Mouse (Mus musculus): ENCODE data around the gene Fdx1l. TPM values are rescaled to one million over a fixed set of nuclear protein-coding genes. Genes with fewer than 3 reads are reported as not detected.

The Fdx1l gene
- polyA plus RNA-seq, 1 experiment from 2014 or later: 44.7 TPM

DNA sequence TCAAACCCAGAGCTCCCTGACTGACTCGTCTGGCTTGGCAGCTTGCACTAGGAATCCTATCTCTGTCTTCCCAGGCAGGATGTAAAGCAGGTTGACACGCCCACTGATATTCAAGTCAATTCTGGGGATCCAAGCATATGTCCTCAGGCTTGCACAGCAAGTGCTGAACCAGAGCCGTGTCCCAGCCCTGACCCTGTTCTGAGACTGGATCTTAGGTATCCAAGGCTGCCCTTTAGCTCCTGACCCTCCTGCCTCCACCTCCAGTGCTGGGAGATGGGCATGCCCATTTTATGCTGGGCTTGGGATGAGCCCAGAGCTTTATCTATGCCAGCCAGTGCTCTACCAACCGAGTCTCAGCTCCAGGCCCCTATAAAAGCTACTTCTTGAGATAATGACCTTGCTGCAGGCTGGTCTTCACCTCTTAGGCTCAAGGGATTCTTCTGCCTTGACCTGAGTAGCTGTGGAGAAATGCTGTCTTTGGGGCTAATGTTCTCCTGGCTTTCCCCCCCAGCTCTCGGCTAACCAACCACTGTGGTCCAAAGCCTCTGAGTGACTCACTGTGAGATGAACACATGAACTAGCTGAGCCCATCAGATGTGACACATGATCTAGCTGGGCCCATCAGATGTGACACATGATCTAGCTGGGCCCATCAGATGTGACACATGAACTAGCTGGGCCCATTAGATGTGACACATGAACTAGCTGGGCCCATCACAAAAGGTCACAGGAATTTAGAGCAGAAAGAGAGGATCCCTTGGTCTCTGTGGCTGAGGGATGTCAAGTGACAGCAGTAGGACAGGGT lies 32.5 kb upstream of the Fdx1l start:
- Histone ChIP-seq H3K9me3 (replicated peaks; ENCODE audit: control insufficient read depth, low read length) (no peaks in the 10 kb centered on the region), H3K4me3 (ENCODE audit: low read depth, low read length) (no peak overlapping the region), H3K4me2 (ENCODE audit: low read depth, low read length) (no peak overlapping the region), H3K9ac (replicated peaks; ENCODE audit: low read length) (no peak overlapping the region), H3K36me3 (replicated peaks; ENCODE audit: control insufficient read depth, insufficient read depth, low read depth, low read length) (no peaks in the 10 kb centered on the region), H3K27me3 (ENCODE audit: control insufficient read depth, insufficient read depth, low read length) (no peaks in the 10 kb centered on the region), H3K27ac (replicated peaks; ENCODE audit: low read depth, low read length) (no peak overlapping the region), H3K4me1 (ENCODE audit: control insufficient read depth, insufficient read depth, low read length) (no peaks in the 10 kb centered on the region)
- 78% methylated on average over 5 of the region's 5 CpGs for WGBS
- DNase-seq (ENCODE audit: low spot score) (no peak), ATAC-seq (replicated peaks; ENCODE audit: insufficient number of reproducible peaks, low FRiP score, low TSS enrichment, low read depth) (no peak)

DNA sequence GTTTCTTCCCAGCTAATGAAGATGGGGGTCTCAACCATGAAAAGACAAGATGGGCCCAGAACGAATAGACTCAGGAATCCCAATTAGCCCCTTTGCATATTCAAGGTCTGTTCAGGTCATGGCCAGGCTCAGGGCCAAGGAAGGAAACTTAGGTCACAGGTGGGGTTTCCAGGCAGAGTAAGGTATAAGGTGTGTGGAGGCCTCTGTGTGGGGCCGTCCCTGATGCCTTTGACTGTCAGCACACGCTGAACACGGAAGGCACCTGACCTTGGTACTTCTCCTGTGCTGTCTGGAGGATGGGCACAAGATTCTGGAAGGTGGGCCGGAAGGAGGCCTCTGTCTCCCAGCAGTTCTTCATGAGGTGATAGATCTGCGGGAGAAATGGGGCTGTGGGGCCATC lies 31.4 kb upstream of the Fdx1l start:
- no peaks in the 10 kb centered on the region for H3K27me3 ChIP-seq (ENCODE audit: control insufficient read depth, insufficient read depth, low read length)
- ATAC-seq (replicated peaks; ENCODE audit: insufficient number of reproducible peaks, low FRiP score, low TSS enrichment, low read depth): no peak
- WGBS: 87% methylated on average over 6 of the region's 6 CpGs
- H3K9me3 ChIP-seq (replicated peaks; ENCODE audit: control insufficient read depth, low read length): no peaks in the 10 kb centered on the region
- no peaks in the 10 kb centered on the region for H3K4me1 ChIP-seq (ENCODE audit: control insufficient read depth, insufficient read depth, low read length)
- no peaks in the 10 kb centered on the region for H3K36me3 ChIP-seq (replicated peaks; ENCODE audit: control insufficient read depth, insufficient read depth, low read depth, low read length)
- no peak overlapping the region for H3K9ac ChIP-seq (replicated peaks; ENCODE audit: low read length)
- no peak for DNase-seq (ENCODE audit: low spot score)
- H3K27ac ChIP-seq (replicated peaks; ENCODE audit: low read depth, low read length): no peak overlapping the region
- H3K4me3 ChIP-seq (ENCODE audit: low read depth, low read length): no peak overlapping the region
- no peak overlapping the region for H3K4me2 ChIP-seq (ENCODE audit: low read depth, low read length)

DNA sequence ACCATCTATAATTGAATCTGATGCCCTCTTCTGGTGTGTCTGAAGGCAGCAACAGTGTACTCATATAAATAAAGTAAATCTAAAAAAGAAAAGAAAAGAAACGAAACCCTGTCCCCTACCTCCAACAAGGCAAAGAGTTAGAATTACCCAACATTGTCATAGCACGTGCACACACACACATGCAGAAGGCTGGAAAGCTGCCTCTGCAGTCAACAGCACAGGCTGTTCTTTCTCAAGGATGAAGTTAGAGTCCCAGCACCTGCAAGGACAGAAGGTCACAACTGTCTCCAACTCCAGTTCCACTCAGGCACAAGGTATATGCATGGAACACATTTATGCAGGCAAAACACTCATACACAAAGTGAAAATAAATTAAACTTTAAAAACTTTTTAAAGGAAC lies 28.7 kb upstream of the Fdx1l start:
- Histone ChIP-seq H3K27ac (replicated peaks; ENCODE audit: low read depth, low read length) (no peak overlapping the region), H3K4me2 (ENCODE audit: low read depth, low read length) (no peak overlapping the region), H3K4me3 (ENCODE audit: low read depth, low read length) (no peak overlapping the region), H3K9me3 (replicated peaks; ENCODE audit: control insufficient read depth, low read length) (no peaks in the 10 kb centered on the region), H3K36me3 (replicated peaks; ENCODE audit: control insufficient read depth, insufficient read depth, low read depth, low read length) (no peaks in the 10 kb centered on the region), H3K27me3 (ENCODE audit: control insufficient read depth, insufficient read depth, low read length) (no peaks in the 10 kb centered on the region), H3K4me1 (ENCODE audit: control insufficient read depth, insufficient read depth, low read length) (no peaks in the 10 kb centered on the region), H3K9ac (replicated peaks; ENCODE audit: low read length) (no peak overlapping the region)
- WGBS: 92% methylated on average over 2 of the region's 2 CpGs
- DNase-seq (ENCODE audit: low spot score) (no peak), ATAC-seq (replicated peaks; ENCODE audit: insufficient number of reproducible peaks, low FRiP score, low TSS enrichment, low read depth) (no peak)

DNA sequence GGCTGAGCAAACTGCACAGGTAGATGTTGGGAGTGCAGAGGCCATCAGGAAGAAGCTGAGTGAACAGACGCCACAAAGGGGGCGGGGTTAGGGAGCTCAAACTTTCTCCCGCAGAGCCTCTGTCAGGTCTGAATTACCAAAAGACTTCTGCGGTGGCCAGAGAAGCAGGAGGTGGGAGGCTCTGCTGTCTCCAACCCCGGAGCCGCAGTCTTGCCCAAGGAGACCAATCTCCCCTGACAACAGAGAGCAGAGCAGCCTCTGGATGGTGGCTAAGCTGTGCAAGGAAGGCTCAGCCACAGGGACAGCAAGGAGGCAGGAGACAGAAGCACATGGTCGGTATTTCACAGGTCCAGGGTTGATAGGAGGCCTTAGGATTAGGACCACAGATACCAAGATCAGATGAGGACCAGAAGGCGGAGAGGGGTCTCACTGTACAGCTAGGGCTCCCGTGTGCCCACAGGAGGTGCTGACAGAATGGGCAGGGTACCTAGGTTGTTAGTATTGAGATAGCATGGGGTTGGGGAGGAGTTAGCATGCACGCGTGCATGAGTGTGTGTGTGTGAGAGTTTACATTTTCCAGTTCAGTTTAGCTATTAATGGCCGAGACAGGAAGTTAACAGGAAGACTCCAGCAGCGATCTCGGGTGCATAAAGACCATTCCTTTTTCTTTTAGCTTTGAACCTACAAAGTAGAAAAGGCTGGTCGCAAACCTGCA lies 27.2 kb upstream of the Fdx1l start:
- peak overlapping the region; percentile 19; the same call in 1 of the 2 replicates for H3K9ac ChIP-seq (replicated peaks; ENCODE audit: low read length)
- no peak overlapping the region for H3K27ac ChIP-seq (replicated peaks; ENCODE audit: low read depth, low read length)
- 47% methylated on average over 15 of the region's 15 CpGs for whole genome bisulfite sequencing
- ATAC-seq (replicated peaks; ENCODE audit: insufficient number of reproducible peaks, low FRiP score, low TSS enrichment, low read depth): no peak
- H3K9me3 ChIP-seq (replicated peaks; ENCODE audit: control insufficient read depth, low read length): no peaks in the 10 kb centered on the region
- H3K4me2 ChIP-seq (ENCODE audit: low read depth, low read length): no peak overlapping the region
- no peaks in the 10 kb centered on the region for H3K27me3 ChIP-seq (ENCODE audit: control insufficient read depth, insufficient read depth, low read length)
- no peak for DNase-seq (ENCODE audit: low spot score)
- no peak overlapping the region for H3K4me3 ChIP-seq (ENCODE audit: low read depth, low read length)
- H3K4me1 ChIP-seq (ENCODE audit: control insufficient read depth, insufficient read depth, low read length): no peaks in the 10 kb centered on the region
- H3K36me3 ChIP-seq (replicated peaks; ENCODE audit: control insufficient read depth, insufficient read depth, low read depth, low read length): no peaks in the 10 kb centered on the region

DNA sequence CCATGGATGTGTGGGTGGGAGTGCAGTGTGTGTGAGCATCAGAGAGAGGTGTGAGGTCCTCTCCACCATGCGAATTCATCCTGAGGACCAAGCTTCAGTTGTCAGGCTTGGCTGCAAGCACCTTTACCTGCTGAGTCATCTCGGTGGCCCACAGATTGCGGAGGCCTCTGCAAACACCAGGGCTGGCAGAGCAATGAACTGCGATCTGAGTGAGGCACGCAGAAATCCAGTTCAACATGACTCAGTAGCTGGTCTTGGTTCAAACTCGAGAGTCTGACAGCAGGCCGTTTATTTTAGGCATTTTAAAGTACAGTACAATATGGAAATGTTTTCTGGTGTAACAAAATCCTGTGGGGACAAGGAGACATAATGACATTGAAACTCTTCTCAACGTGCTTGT lies 24.4 kb upstream of the Fdx1l start:
- H3K27me3 ChIP-seq (ENCODE audit: control insufficient read depth, insufficient read depth, low read length): no peaks in the 10 kb centered on the region
- H3K9me3 ChIP-seq (replicated peaks; ENCODE audit: control insufficient read depth, low read length): no peaks in the 10 kb centered on the region
- H3K4me2 ChIP-seq (ENCODE audit: low read depth, low read length): no peak overlapping the region
- no peak overlapping the region for H3K9ac ChIP-seq (replicated peaks; ENCODE audit: low read length)
- DNase-seq (ENCODE audit: low spot score) (no peak), ATAC-seq (replicated peaks; ENCODE audit: insufficient number of reproducible peaks, low FRiP score, low TSS enrichment, low read depth) (no peak)
- no peak overlapping the region for H3K27ac ChIP-seq (replicated peaks; ENCODE audit: low read depth, low read length)
- no peaks in the 10 kb centered on the region for H3K4me1 ChIP-seq (ENCODE audit: control insufficient read depth, insufficient read depth, low read length)
- H3K4me3 ChIP-seq (ENCODE audit: low read depth, low read length): no peak overlapping the region
- 84% methylated on average over 8 of the region's 8 CpGs for WGBS
- H3K36me3 ChIP-seq (replicated peaks; ENCODE audit: control insufficient read depth, insufficient read depth, low read depth, low read length): no peaks in the 10 kb centered on the region; the same call in 1 of the 2 replicates

DNA sequence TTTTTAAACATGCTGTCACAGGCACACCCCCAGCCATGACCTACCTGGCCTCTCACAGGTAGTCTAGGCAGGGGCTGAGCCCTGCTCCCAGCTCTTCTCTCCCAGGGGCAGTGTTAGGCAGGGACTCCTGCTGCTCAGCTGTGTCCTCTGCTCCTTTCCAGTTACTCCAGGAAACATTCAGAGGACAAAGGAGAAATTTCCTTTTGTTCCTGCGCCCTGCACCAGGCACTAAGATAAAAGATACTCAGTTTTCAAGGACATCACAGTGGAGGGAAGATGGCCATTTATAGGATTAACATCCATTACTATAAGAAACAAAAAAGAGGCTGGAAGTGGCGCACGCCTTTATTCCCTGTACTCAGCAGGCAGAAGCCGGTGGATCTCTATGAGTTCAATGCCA lies 22.5 kb upstream of the Fdx1l start:
- Histone ChIP-seq H3K27ac (replicated peaks; ENCODE audit: low read depth, low read length) (no peak overlapping the region), H3K9ac (replicated peaks; ENCODE audit: low read length) (no peak overlapping the region), H3K9me3 (replicated peaks; ENCODE audit: control insufficient read depth, low read length) (no peaks in the 10 kb centered on the region), H3K4me1 (ENCODE audit: control insufficient read depth, insufficient read depth, low read length) (no peaks in the 10 kb centered on the region), H3K4me2 (ENCODE audit: low read depth, low read length) (no peak overlapping the region), H3K36me3 (replicated peaks; ENCODE audit: control insufficient read depth, insufficient read depth, low read depth, low read length) (no peaks in the 10 kb centered on the region; the same call in 1 of the 2 replicates), H3K27me3 (ENCODE audit: control insufficient read depth, insufficient read depth, low read length) (no peaks in the 10 kb centered on the region), H3K4me3 (ENCODE audit: low read depth, low read length) (no peak overlapping the region)
- no peak for DNase-seq (ENCODE audit: low spot score)
- ATAC-seq (replicated peaks; ENCODE audit: insufficient number of reproducible peaks, low FRiP score, low TSS enrichment, low read depth): no peak
- 87% methylated on average over 4 of the region's 4 CpGs for WGBS

DNA sequence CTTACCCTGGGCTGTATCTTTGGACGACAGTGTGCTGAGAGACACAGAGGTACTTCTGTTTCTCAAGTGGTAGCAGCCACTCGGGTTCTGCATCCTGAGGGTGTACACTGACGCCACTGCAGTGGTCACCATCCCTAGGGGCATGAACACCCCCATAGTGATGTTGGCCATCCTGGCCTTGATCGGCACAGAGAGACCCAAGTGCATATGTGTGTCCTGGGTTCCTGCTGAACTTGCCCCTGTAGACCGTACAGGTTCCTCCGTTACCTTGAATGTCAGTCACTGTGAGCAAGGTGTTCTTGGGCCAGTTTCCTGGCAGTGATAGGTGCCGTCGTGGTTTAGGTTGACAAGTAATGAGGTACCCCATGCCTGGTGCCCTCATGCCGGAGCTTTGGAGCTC lies 20.0 kb upstream of the Fdx1l start:
- Histone ChIP-seq H3K4me3 (ENCODE audit: low read depth, low read length) (no peak overlapping the region), H3K4me2 (ENCODE audit: low read depth, low read length) (no peak overlapping the region), H3K9me3 (replicated peaks; ENCODE audit: control insufficient read depth, low read length) (no peaks in the 10 kb centered on the region), H3K4me1 (ENCODE audit: control insufficient read depth, insufficient read depth, low read length) (no peaks in the 10 kb centered on the region; the same call in 1 of the 2 replicates), H3K27me3 (ENCODE audit: control insufficient read depth, insufficient read depth, low read length) (no peaks in the 10 kb centered on the region), H3K9ac (replicated peaks; ENCODE audit: low read length) (no peak overlapping the region), H3K27ac (replicated peaks; ENCODE audit: low read depth, low read length) (no peak overlapping the region), H3K36me3 (replicated peaks; ENCODE audit: control insufficient read depth, insufficient read depth, low read depth, low read length) (peaks cover 7% of the 10 kb centered on the region)
- DNase-seq (ENCODE audit: low spot score): no peak
- WGBS: 92% methylated on average over 9 of the region's 9 CpGs
- no peak for ATAC-seq (replicated peaks; ENCODE audit: insufficient number of reproducible peaks, low FRiP score, low TSS enrichment, low read depth)

DNA sequence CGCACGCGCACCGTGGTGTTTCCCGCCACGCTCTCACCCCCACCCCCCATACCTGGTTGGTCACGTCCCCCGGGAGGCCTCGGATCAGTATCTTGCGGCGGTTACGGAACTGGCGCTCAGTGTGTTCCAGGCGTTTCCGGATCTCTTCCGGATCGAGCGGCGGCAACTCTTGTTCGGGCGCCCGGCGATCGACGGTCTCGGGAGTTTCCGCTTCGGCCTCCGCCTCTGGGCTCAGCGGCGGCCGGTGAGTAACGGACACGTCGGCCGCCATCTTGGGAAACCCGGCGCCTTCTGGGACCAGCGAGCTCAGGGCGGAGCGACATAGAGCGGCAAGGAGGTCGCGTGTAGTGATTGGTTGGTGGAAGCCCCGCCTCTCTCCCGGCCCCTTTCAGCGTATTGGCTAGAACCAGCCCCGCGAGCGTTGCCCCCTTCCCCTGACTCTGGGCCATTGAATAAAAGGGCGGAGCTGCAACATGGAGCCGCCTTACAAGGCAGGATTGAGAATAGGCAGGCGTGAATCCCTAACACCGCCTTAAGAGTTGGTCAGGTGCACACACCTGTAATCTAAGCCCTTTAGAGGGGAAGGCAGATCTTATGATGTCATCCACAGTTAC lies 18.4 kb upstream of the Fdx1l start, which contains the start of the genes Gm38431 and Raver1:
Gene Gm38431 (minus strand): TSS at position 291 of the 614 bp plus-strand sequence.
Gene Raver1 (minus strand): TSS at position 302 of the 614 bp plus-strand sequence.
- peak within 1 kb of the TSS; percentile 66 for H3K4me2 ChIP-seq (ENCODE audit: low read depth, low read length)
- peaks cover 12% of the 10 kb centered on the region for H3K36me3 ChIP-seq (replicated peaks; ENCODE audit: control insufficient read depth, insufficient read depth, low read depth, low read length)
- H3K4me1 ChIP-seq (ENCODE audit: control insufficient read depth, insufficient read depth, low read length): no peaks in the 10 kb centered on the region; the same call in 1 of the 2 replicates
- peak within 1 kb of the TSS; percentile 68 for H3K27ac ChIP-seq (replicated peaks; ENCODE audit: low read depth, low read length)
- no peaks in the 10 kb centered on the region for H3K27me3 ChIP-seq (ENCODE audit: control insufficient read depth, insufficient read depth, low read length)
- H3K9ac ChIP-seq (replicated peaks; ENCODE audit: low read length): peak within 1 kb of the TSS; percentile 74
- ATAC-seq (replicated peaks; ENCODE audit: insufficient number of reproducible peaks, low FRiP score, low TSS enrichment, low read depth) (peak; percentile 99), DNase-seq (ENCODE audit: low spot score) (peak; percentile 99)
- under 1% methylated on average over 53 of the region's 54 CpGs for WGBS
- H3K9me3 ChIP-seq (replicated peaks; ENCODE audit: control insufficient read depth, low read length): no peaks in the 10 kb centered on the region
- peak within 1 kb of the TSS; percentile 60 for H3K4me3 ChIP-seq (ENCODE audit: low read depth, low read length)

Data from embryonic facial prominence, embryonic 11.5 days (tissue).